Mouse (Mus musculus): Measurements from ENCODE around the gene Stk40.

The Stk40 gene

GRCm38 (mm10) chr4:126123309-126124040 lies 19.7 kb downstream of the Stk40 start:
- no peak for DNase-seq (ENCODE audit: low spot score)

GRCm38 (mm10) chr4:126130502-126130901 lies 26.7 kb downstream of the Stk40 start:
- no peak for DNase-seq (ENCODE audit: low spot score)

GRCm38 (mm10) chr4:126131290-126132121 lies 27.7 kb downstream of the Stk40 start:
- no peak for DNase-seq (ENCODE audit: low spot score)

- DNase-seq (ENCODE audit: low spot score), result no peak
Observed at GRCm38 (mm10) chr4:126132636-126133264, 29.0 kb downstream of the Stk40 start.

GRCm38 (mm10) chr4:126134236-126134635 lies 30.5 kb downstream of the Stk40 start:
- no peak for DNase-seq (ENCODE audit: low spot score)

- DNase-seq (ENCODE audit: low spot score), result no peak
Observed at GRCm38 (mm10) chr4:126134639-126135038, 30.9 kb downstream of the Stk40 start.

GRCm38 (mm10) chr4:126137773-126138172 lies 34.0 kb downstream of the Stk40 start:
- no peak for DNase-seq (ENCODE audit: low spot score)

GRCm38 (mm10) chr4:126141021-126141420 lies 37.3 kb downstream of the Stk40 start:
- DNase-seq (ENCODE audit: low spot score), result no peak

GRCm38 (mm10) chr4:126145396-126145795 lies 41.6 kb downstream of the Stk40 start:
- DNase-seq (ENCODE audit: low spot score), result no peak

GRCm38 (mm10) chr4:126146974-126147532 lies 43.3 kb downstream of the Stk40 start:
- no peak for DNase-seq (ENCODE audit: low spot score)

GRCm38 (mm10) chr4:126147533-126148160 lies 43.9 kb downstream of the Stk40 start, which contains the start of gene Eva1b:
Eva1b (plus strand) TSS chr4:126147744.
- no peak for DNase-seq (ENCODE audit: low spot score)

- no peak for DNase-seq (ENCODE audit: low spot score)
Observed at GRCm38 (mm10) chr4:126148161-126148961, 44.6 kb downstream of the Stk40 start.

GRCm38 (mm10) chr4:126149041-126149676 lies 45.4 kb downstream of the Stk40 start:
- DNase-seq (ENCODE audit: low spot score), result no peak

- DNase-seq (ENCODE audit: low spot score), result no peak
Observed at GRCm38 (mm10) chr4:126149798-126150197, 46.0 kb downstream of the Stk40 start.

- peak; percentile 17 for DNase-seq (ENCODE audit: low spot score)
Observed at GRCm38 (mm10) chr4:126150297-126150948, 46.7 kb downstream of the Stk40 start.

GRCm38 (mm10) chr4:126150949-126151320 lies 47.2 kb downstream of the Stk40 start:
- no peak for DNase-seq (ENCODE audit: low spot score)

GRCm38 (mm10) chr4:126151701-126152440 lies 48.1 kb downstream of the Stk40 start:
- DNase-seq (ENCODE audit: low spot score), result no peak

- DNase-seq (ENCODE audit: low spot score), result no peak
Observed at GRCm38 (mm10) chr4:126152864-126153263, 49.1 kb downstream of the Stk40 start.

- no peak for DNase-seq (ENCODE audit: low spot score)
Observed at GRCm38 (mm10) chr4:126155183-126155582, 51.4 kb downstream of the Stk40 start.
